Mouse (Mus musculus): ENCODE data around the gene Ppp1r1b.

The Ppp1r1b gene

DNA sequence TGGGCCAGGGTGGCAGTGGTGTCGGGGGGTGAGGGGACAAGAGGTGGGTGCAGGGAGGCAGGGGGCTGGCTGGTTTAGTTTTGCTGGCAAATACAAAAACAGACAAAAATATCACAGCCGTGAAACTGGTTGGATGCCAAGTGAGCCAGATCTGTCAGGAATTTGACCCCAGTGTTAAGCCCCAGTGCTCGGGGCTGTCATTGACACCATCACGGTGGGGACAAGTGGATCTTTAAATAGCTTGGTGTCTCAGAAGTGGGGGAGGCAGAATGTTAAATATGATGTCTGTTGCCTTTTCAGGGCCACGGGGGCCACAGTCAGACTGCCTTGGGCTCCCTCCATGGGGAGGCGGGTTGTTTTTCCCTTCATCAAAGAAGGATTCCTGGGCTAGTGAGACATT lies 46.1 kb downstream of the Ppp1r1b start:
- no peak for DNase-seq (ENCODE audit: low read depth, low spot score)

DNA sequence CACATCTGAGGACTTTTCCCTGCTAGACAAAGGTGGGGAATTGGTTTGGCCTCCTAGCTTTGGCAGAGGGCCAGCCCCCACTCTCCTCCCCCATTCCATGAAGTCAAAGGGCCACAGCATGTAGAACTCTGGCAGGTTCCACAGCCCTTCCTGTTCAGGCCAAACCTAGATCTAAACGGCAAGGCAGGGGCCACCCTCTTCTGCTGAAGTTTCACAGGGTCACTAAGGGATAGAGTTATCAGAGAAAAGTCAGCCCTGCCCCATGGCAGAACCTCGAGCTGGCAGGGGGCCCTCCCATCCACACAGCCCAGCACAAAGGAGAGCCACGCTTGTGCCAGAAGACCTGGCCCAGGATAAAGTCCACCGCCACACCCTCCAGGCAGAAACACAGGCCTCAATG lies 46.8 kb downstream of the Ppp1r1b start:
- no peak for DNase-seq (ENCODE audit: low read depth, low spot score)

DNA sequence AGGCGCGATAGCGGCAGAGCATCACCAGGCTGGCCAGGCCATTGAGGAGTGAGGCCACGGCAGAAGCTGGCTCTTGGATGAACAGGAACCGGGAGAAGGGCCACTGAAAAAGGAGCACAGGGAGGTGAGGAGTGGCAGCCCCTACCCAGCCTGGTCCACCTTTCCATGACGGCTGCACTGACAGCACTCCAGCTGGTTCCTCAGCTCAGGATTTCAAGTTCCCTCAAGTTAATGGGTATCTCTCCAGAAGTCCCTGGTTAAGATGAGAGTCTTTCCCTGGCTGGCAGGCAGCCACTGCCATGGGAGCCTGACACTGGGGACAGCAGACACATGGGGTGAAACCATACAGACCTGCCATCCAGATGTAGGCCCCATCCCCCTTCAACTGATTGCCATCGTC lies 49.7 kb downstream of the Ppp1r1b start:
- no peak for DNase-seq (ENCODE audit: low read depth, low spot score)

DNA sequence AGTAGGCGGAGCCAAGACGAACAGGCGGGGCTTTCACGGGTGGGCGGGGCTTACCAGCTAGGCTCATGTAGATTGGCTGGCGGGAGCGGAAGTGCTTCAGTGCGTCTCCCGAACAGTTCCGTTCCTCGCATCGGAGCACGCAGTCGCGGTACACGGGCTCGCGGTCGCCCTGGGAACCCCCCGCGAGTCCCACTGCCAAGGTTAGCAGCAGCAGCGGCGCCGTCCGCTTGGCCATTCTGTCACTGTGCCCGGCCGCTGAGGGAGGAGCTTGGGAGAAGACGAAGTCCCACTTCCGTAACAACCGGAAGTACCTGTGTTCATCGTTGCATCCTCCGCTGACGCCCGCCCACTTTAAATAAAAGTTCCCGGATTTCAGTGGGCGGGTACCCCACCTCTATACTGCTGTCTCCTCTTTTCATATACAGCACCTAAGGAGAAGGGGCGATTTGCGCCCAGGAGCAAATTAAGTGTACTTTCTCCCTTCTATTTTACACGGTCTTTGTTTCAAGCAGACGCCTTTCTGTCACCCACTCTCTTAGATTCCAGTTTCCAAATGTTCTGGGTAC lies 52.0 kb downstream of the Ppp1r1b start, which contains the start of gene Pgap3:
Gene Pgap3 (minus strand): TSS at position 330 of the 566 bp plus-strand sequence.
- DNase-seq (ENCODE audit: low read depth, low spot score): peak; percentile 89

DNA sequence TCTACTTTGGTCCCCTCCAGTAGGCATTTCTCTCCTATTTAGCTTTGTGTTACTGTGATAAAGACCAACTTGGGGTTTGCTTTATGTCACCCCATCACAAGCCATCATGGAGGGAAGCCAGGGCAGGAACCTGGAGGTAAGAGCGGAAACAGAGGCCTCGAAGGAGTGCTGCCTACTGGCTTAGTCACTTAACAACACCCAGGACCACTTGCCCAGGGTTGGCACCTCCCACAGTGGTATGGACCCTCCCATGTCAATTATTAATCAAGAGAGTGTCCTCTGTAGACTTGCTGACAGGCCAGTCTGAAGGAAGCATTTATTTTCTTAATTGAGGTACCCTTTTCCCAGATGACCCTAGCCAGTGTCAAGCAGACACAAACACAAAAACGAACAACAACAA lies 52.6 kb downstream of the Ppp1r1b start:
- DNase-seq (ENCODE audit: low read depth, low spot score): no peak

DNA sequence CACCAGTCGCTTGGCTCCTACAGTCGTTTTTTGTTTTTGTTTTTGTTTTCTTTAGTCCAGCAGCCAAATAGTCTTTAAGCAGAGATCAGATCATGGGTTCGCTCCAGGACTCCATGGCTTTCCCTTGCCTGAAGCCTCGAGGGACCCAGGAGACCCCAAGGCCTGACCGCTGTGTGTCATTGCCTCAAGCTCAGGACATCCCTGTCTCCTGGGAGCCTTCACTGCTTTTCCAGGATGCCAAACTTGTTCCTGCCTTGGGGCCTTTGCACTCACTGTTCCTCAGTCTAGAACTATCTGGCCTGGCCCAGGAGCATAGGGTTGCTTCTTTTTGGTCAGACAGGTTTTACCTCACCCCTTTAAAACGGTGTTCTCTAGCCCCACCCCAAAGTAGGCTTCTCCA lies 58.4 kb downstream of the Ppp1r1b start:
- no peak for DNase-seq (ENCODE audit: low read depth, low spot score)
